Mouse (Mus musculus) G1E (cell line): Measurements from ENCODE around the gene Ghrl.

Experiments
- CTCF ChIP-seq: IDR thresholded peaks from 2 replicates; pipeline ENCODE4 v1.5.1; 2012; ENCODE audit warnings: low read depth, low read length, inconsistent platforms, mixed read lengths
- GATA1 ChIP-seq: IDR thresholded peaks from 2 replicates; pipeline ENCODE4 v1.6.1; 2012; ENCODE audit warnings: borderline replicate concordance, low read length, inconsistent platforms, mixed read lengths
- GATA2 ChIP-seq: IDR thresholded peaks from 2 replicates; pipeline ENCODE4 v1.6.1; 2012; ENCODE audit warnings: low read depth, low read length, inconsistent platforms, borderline replicate concordance

GRCm38 (mm10) chr6:113692661-113693133 lies 27.0 kb downstream of the Ghrl start:
- TF ChIP-seq CTCF (no peak), GATA1 (no peak), GATA2 (no peak)
